Mouse (Mus musculus): ENCODE results near the gene Mon1a. TPM values are rescaled to one million over a fixed set of nuclear protein-coding genes. Genes with fewer than 3 reads are reported as not detected.

The Mon1a gene
- total RNA-seq (2015) = 5.3 and 5.9 TPM in 2 replicates
- total RNA-seq (2017) = 16.6 and 18.4 TPM in 2 replicates

DNA sequence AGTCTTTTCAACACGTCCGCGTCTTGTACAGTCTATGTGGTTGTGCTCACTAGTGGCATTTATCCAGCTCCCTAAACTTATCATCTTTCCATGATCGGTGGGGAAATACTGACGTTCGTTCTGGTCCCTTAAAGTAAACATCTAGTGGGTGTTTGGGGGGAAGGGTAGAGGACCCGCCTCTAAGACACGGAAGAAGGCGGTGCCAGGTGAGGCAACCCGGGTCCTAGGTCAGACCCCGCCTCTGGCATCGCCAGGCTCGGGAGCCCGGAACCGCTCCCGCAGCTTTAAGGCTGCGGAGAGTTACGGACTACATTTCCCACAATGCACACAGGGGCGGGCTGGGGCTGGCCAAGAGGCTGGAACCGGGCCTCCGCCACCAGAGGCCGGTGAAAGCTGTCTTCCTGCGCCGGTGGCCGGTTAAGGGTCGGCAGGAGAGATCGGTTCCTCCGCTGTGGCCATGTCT is at the start of gene Mon1a:
Mon1a (plus strand) TSS at position 348 of the 463 bp plus-strand sequence.
- ATAC-seq (replicated peaks; ENCODE audit: poor library complexity) = peak; percentile 96

DNA sequence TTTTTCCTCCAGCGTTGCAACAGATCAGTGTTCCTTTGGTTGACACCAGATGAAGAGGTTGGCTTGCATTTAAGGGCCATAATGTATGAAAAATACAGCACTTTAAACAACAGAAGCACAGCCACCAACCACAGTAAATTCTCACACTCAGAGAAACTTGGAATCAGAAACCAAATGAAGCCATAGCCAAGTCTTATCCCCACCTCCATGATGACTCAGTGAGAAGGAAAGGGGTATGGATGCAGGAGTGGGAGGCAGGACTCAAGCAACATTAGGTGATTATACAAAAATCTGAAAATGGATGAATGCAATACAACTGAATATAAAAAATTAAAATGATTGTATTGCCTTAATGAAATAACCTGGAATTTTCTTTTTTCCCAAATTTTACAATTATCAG is 49.1 kb upstream of the Mon1a start:
- ATAC-seq (replicated peaks; ENCODE audit: poor library complexity) = no peak

DNA sequence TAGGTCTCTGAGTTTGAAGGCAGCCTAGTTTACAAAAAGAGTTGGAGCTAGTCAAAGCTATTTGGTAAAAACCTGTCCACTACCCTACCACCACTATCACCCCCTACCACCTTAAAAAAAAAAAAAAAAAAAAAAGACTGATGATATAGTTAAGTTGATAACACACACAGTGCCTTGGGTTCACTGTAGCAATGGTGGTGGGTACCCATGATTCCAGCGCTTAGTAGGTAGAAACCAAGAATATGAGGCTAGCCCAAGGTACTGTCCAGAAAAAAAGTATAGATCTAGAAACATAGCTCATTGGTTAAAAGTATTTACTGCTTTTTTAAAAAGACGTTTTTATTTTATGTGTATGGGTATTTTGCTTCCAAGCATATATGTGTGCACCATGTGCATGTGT is 45.2 kb upstream of the Mon1a start:
- ATAC-seq (replicated peaks; ENCODE audit: poor library complexity) = no peak

DNA sequence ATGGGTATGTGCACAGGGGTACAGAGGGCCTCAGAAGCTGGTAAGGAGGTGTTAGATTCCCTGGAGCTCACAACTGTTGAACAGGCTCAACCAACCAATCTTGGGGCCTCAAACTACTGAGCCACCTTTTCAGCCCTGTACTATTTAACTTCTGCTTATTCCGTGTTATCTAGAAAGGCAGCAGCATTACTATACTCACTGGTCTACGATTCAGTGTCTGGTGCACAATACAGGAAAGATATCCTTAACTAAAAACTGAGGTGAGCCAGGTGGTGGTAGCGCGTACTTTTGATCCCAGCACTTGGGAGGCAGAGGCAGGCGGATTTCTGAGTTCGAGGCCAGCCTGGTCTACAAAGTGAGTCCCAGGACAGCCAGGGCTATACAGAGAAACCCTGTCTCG is 39.0 kb upstream of the Mon1a start:
- no peak for ATAC-seq (replicated peaks; ENCODE audit: poor library complexity)

DNA sequence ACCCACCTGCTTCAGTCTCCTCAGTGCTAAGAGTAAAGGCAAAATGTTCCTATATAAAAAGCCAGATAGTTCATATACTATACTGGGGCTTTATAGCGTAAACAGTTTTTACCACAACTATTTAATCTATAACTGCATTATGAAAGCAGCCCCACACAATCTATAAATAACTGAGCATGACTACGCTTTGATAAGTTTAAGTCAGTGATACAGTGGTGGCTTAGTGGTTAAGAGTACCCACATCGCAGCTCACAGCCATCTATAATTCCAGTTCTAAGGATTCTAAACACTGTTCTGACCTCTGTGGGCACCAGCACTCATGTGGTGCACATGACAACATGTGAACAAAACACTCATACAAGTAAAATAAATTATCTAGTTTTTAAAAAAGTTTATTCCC is 29.6 kb upstream of the Mon1a start:
- peak; percentile 95 for ATAC-seq (replicated peaks; ENCODE audit: poor library complexity)

DNA sequence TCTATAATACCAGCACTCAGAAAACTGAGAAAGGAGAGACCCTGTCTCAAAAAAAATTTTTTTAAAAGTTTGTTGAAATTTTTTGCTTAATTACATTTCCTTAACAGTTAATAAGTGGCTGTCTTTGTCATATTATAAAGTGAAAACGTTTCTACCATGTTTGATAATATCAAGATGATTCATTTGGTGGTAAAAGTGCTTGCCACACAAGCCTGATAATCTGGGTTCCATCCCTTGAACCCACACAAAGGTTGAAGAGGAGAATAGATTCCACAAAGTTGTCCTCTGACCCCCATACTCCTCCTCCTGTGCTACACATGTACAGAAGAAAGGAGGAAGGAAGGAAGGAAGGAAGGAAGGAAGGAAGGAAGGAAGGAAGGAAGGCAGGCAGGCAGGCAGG is 23.5 kb upstream of the Mon1a start:
- no peak for ATAC-seq (replicated peaks; ENCODE audit: poor library complexity)

DNA sequence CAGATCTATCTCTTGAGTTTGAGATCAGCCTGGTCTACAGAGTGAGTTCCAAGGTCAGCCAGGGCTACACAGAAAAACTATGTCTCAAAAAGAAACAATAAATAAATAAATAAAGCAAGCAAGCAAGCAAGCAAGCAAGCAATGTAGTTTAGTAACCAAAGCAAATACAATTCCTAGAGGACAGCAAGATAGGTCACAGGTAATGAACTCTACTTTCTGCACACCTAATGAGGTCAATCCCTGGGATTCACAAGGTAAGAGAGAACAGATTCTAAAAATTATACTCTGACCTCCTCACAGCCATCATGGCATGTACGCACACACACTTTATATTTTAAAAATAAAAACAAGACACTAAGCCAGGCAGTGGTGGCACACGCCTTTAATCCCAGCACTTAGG is 21.9 kb upstream of the Mon1a start:
- no peak for ATAC-seq (replicated peaks; ENCODE audit: poor library complexity)

DNA sequence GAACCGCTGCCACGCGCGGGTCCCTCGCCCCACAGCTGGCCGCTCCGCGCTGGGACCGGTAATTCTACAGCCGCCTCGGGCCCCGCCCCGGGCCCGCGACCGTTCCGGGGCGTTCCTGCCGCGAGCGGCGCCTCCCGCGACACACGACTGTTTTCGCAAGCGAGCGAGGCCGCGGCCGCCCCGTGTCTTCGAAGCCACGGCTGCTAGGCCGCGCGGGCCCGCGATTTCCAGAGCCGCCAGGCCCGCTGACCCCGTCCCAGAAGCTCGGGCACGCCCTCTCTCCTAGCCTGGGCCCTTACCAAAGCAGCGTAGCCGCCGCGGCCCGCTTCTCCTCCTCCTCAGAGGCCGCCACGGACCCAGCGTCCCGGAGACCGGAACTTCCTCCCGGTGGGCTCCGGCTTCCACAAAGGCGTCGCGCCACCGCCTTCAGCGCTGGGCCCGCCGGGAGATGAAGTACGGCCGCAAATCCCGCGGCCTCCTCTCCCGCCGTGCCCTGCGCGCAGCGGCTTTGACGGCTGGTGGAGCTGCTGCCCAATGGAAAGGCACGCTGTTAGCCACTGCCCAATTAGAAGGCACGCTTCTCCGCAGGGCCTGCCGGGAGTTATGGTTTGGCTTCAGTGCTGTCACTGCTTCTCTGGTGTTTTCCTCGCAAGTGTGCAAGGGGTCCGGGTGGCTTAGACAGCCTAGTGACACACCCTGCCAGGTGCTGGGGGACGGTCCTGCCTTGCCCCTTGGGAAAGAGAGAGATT is 15.4 kb upstream of the Mon1a start:
- ATAC-seq (replicated peaks; ENCODE audit: poor library complexity) = peak; percentile 97

DNA sequence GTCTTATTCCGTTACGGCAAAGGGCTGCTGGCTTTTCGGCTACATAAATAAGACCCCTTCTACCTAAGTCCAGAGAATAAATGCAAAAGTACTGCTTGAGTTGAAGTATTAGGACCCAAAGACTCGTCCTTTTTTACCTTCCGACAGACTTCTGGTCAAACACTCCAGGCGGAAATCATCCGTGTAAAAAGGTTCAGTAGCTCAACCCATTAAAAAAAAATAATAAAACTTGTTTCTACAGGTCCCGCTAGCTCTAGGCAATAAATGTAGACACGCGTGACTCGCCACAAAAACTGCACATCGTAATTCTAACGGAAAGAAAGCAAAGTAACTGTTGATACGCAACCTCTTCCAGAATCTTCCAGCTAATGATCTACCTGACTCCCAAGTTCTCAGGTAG is 14.8 kb upstream of the Mon1a start, which contains the start of gene Rbm6:
Rbm6 (minus strand) TSS at position 101 of the 400 bp plus-strand sequence.
- ATAC-seq (replicated peaks; ENCODE audit: poor library complexity) = no peak

DNA sequence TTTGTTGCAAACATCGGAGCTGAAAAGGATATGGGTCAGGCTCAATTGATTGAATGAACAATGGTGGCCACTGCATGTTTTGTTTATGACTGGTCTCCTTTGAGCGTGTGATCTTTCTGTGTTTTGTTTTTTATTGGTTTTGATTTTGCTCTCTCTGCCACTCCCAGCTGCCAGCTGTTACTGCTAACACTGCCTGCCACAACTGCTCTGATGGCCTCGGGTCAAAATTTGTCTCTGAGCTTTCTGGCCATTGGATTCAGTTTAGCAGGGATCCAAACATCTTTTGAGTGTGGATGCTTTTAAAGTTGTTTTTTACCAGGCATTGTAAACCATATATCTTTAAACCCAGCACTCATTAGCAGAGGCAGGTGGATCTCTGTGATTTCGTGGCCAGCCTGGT is 7.5 kb upstream of the Mon1a start:
- no peak for ATAC-seq (replicated peaks; ENCODE audit: poor library complexity)

DNA sequence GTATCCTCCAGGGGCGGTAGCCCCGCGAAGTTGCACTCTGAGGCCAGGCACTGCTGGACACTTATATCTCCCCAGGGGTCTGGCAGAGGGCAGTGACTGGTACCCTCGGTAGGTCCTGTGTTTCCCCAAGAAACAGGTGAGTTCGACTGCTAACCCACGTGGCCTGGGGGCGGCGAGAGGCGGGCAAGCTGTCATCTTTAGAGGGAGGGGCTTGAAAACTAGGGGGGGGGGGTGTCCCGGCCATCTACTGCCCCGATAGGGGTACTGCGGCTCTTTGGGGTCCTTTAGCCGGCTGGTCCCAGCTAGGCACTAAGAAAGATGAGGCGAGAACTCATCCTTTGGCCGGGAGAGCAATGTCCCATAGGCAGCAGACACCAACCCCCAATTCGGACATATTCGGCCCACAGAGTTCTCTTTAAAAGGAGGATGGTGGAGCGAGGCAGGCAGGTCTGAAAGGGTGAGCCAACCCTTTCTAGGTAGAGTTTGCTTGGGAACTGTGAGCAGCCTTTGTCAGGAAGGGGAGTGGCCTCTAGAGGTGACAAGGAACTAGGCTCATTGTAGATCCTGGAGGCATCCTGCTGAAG is 408 bp downstream of the Mon1a start:
- peak; percentile 46 for ATAC-seq (replicated peaks; ENCODE audit: poor library complexity)

DNA sequence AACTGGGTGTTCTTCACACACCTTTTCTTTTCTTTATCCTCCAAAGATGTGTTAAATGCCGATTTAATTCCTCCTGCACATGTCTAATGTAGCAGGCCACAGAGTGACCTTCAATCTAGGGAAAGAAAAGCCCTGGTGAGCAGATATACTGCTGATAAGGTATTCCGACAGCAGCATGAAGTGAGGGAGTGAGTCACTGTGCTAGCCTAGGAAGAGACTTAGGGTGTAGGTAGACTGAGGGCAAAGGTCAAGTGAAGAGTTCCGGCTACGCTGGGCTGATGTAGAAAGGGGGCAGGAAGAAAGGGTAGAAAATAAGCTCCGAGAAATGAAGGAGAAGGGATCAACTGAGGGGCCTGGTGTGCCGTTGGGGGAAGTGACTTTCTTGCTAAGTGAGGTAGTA is 2.3 kb downstream of the Mon1a start:
- no peak for ATAC-seq (replicated peaks; ENCODE audit: poor library complexity)

DNA sequence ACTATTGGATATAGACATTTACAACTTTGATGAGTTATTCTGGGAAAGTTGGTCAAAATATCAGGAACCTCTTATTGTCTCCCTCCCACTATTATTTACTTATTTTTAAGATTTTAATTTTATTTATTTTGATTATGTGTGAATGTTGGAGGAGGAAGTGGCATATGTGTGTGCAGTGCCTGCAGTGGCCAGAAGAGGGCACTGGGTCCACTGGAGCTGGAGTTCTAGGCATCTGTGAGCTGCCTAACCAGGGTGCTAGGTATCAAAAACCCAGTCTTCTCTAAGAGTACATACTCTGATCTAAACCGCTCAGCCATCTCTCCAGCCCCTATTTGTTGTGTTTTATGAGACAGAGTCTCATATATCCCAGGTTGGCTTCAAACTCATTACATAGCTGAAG is 3.1 kb downstream of the Mon1a start:
- ATAC-seq (replicated peaks; ENCODE audit: poor library complexity) = peak; percentile 39

DNA sequence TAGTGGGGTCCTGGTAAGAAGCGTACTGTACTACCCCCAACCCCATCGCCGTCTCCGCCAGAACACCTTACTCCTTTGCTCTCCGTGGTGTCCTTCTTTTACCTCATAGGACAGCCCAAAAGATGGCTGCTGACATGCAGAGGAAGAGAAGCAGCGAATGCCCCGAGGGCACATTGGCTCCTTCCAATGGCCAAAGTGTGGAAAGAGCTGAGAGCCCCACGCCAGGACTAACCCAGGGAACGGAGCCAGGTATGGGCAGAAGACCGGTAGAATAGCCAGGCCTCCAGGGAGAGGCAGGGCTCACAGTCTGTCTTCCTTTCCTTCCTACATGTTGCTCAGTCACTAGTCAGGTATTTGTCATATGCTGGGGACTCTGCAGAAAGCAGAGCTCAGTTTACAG is 10.6 kb downstream of the Mon1a start:
- ATAC-seq (replicated peaks; ENCODE audit: poor library complexity) = no peak

DNA sequence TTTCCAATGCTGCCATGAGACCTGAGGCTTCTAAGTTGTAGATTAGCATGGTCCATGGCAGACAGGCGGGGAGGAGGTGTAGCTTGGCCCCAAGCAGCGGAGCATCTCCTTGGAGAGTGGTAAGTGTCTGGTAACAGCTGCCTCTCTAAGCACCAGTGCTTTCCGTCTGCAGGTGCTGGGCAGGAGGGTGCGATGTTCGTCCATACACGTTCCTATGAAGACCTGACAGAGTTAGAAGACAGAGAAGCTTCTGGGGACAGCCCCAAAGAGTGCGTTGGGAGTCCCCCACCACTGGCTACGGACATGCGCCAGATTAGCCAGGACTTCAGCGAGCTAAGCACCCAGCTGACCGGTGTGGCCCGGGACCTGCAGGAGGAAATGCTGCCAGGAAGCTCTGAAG is 11.9 kb downstream of the Mon1a start:
- no peak for ATAC-seq (replicated peaks; ENCODE audit: poor library complexity)

DNA sequence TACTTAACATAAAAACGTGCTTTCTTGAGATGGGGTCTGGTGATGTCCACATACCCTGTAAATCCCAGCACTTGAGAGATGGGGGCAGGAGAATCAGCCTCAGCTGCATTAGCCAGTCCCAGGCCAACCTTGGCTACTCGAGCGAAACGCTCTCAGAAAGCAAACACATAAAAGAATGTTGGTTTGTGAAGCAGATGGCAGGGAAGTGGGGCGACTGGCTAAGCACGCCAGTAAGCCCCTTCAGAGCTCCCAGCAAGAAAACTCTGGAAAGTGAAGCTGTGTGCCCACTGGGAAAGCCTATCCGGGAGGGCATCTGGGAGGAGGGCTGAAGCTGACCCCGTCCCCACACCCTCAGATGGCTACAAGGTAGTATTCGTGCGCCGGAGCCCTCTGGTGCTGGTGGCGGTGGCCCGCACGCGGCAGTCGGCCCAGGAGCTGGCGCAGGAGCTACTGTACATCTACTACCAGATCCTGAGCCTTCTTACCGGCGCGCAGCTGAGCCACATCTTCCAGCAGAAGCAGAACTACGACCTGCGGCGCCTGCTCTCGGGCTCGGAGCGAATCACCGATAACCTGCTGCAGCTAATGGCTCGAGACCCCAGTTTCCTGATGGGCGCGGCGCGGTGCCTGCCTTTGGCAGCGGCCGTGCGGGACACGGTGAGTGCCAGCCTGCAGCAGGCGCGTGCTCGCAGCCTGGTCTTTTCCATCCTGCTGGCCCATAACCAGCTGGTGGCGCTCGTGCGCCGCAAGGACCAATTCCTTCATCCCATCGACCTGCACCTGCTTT is 13.1 kb downstream of the Mon1a start:
- peak; percentile 78 for ATAC-seq (replicated peaks; ENCODE audit: poor library complexity)

DNA sequence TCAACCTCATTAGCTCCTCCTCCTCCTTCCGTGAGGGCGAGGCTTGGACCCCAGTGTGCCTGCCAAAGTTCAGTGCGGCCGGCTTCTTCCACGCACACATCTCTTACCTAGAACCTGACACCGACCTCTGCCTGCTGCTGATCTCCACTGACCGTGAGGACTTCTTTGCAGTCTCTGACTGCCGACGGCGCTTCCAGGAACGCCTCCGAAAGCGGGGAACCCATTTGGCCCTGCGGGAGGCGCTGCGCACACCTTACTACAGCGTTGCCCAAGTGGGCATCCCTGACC is 13.6 kb downstream of the Mon1a start:
- ATAC-seq (replicated peaks; ENCODE audit: poor library complexity) = no peak

DNA sequence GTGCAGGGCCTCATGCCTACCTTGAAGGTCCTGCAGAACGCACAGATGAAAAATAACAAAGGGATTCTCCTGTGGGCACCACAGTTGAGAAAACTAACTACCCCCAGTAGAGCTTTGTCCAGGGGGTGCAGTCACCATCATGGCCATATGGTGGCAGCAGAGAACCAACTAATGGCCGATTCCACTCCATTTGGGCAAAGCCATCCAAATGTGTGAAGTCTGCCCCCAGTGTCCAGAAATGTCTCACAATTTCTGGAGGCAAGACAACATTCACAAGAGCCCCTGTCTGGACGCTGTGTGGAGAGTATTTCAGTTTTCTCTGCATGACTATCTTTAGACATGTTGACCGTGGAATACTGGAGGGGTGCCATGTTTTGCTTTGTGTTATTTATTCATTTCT is 16.8 kb downstream of the Mon1a start:
- ATAC-seq (replicated peaks; ENCODE audit: poor library complexity) = peak; percentile 90

DNA sequence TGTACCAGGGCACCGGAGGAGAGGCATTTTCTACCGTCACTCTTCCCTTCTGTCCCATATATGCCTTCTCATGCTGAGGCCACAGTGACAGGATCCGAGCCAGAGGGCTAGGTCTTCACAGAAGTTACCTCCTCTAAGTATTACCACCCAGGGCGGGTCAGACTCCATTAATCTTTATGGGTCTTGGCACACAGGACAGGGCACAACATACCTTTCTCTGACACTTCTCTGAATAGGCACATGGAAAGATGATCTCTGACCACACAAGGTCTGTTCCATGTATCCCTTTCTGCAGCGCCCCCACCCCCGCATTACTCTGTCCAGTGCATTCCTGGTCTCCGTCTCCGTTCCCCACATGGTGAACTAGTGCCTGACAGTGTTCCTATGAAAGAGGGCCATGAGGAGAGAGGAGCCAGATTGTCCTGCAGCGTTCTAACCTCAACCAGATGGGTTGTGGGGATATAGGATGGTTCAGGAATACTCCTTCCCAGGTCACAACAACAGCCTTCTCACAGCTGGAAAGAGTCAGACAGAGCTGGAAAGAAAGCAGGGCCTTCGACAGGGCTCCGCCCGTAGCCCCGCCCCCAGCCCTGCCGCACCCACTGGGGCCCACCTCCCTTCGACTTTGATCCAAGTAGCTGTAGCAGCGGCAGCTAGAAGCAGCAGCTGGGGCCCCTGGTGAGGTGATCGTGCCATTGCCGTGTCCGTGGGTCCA is 18.5 kb downstream of the Mon1a start, which contains the start of gene Mst1r:
Mst1r (plus strand) TSS at position 622 of the 715 bp plus-strand sequence.
- peak; percentile 51 for ATAC-seq (replicated peaks; ENCODE audit: poor library complexity)

DNA sequence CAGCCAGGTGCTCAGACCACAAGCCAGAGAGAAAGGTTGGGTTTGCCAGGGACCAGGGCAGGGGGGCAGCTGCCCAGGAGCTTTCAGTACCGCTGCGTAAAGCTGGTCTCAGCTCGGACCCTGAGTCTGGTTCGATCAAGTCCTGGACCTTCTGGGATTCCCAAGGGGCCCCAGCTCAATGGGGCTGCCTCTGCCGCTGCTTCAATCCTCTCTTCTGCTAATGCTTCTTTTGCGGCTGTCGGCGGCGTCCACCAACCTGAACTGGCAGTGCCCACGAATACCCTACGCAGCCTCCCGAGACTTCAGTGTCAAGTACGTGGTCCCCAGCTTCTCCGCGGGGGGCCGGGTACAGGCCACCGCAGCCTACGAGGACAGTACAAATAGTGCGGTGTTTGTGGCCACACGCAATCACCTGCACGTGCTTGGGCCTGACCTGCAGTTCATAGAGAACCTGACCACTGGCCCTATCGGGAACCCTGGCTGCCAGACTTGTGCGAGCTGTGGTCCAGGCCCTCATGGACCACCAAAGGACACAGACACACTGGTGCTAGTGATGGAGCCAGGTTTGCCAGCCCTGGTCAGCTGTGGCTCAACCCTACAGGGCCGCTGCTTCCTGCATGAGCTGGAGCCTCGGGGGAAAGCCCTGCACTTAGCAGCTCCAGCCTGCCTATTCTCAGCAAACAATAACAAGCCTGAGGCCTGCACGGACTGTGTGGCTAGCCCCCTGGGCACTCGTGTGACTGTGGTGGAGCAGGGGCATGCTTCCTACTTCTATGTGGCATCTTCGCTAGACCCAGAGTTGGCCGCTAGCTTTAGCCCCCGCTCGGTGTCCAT is 19.2 kb downstream of the Mon1a start:
- no peak for ATAC-seq (replicated peaks; ENCODE audit: poor library complexity)

DNA sequence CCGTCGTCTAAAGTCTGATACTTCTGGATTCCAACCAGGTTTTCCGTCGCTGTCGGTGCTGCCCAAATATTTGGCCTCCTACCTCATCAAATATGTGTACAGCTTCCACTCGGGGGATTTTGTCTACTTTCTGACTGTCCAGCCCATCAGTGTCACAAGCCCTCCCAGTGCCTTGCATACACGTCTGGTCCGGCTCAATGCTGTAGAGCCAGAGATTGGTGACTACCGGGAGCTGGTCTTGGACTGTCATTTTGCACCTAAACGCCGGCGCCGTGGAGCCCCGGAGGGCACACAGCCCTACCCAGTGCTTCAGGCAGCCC is 19.8 kb downstream of the Mon1a start:
- no peak for ATAC-seq (replicated peaks; ENCODE audit: poor library complexity)

Data from megakaryocyte progenitor cell, adult 5-6 weeks (primary cell).